ENCODE assay signal across 9 mouse cellular contexts in genomic region chr3:69861789-69862395, GRCm38 (mm10). TPM values are rescaled to one million over a fixed set of nuclear protein-coding genes. Genes with fewer than 3 reads are reported as not detected.
DNase-seq lines count a peak whose midpoint lies in the region; ATAC-seq and TF ChIP-seq lines count a peak whose summit lies in the region.
"Had no signal": no experiment of that assay in that cellular context is flagged by ENCODE, and none has a peak within 500 bp of the region (broad histone marks: within the 10 kb centered on the region; RNA-seq: fewer than 3 reads in every experiment).

No protein-coding gene starts in this region.

- no peaks in the 10 kb centered on the region for H3K27me3 ChIP-seq in cerebellum, adult 2 months (ENCODE audit: control insufficient read depth, insufficient read depth, low read length)
- peaks cover 8% of the 10 kb centered on the region; the same call in 1 of the 2 replicates for H3K27me3 ChIP-seq in liver, postnatal 0 days (ENCODE audit: insufficient read depth, low read length)

- TF ChIP-seq EP300 in liver, postnatal 0 days (IDR thresholded peaks at IDR 0.05; ENCODE audit: low read depth), result no peak

- no peaks in the 10 kb centered on the region for H3K4me1 ChIP-seq in cerebellum, adult 2 months (ENCODE audit: control insufficient read depth, insufficient read depth, low read length)
- H3K4me1 ChIP-seq in liver, postnatal 0 days (ENCODE audit: insufficient read depth), result no peaks in the 10 kb centered on the region

- TF ChIP-seq CTCF in cerebellum, adult 2 months (IDR thresholded peaks at IDR 0.05; ENCODE audit: borderline replicate concordance, insufficient read depth, low read depth, low read length), result no peak
- no peak for TF ChIP-seq CTCF in liver, postnatal 0 days (IDR thresholded peaks at IDR 0.05; ENCODE audit: low read depth)

- no peak for TF ChIP-seq POLR2A in cerebellum, adult 2 months (IDR thresholded peaks at IDR 0.05; ENCODE audit: borderline replicate concordance, insufficient read depth, low read length)

- H3K4me3 ChIP-seq in cerebellum, adult 2 months (replicated peaks; ENCODE audit: insufficient read depth, low read depth, low read length), result peak overlapping the region; percentile 89
- H3K4me3 ChIP-seq in liver, postnatal 0 days (ENCODE audit: low read depth, low read length), result no peak overlapping the region

- H3K27ac ChIP-seq in cerebellum, adult 2 months (ENCODE audit: insufficient read depth, low read length), result peak overlapping the region; percentile 91
- no peak overlapping the region for H3K27ac ChIP-seq in liver, postnatal 0 days (ENCODE audit: low read depth)

- WGBS in cerebellum, adult 2 months, result 23% methylated on average over 9 of the region's 9 CpGs
- WGBS in liver, postnatal 0 days (ENCODE audit: insufficient replicate concordance), result 31% methylated on average over 9 of the region's 9 CpGs

- peak; percentile 55 for DNase-seq in cerebellum, adult 11-12 months
- DNase-seq in cerebellum, adult 2 months, result peak; percentile 43 to 45
- no peak for DNase-seq in liver, postnatal 0 days
- no peak for DNase-seq in layer of hippocampus, adult 11-12 months (ENCODE audit: low spot score)
- no peak for DNase-seq in adrenal gland, postnatal 10 days
- DNase-seq in left cerebral cortex, adult 8-10 months (ENCODE audit: low spot score in 2 of 2), result no peak
- DNase-seq: kidney, adult 11 months had no signal

- H3K9ac ChIP-seq in liver, postnatal 0 days (replicated peaks), result no peak overlapping the region

- no peaks in the 10 kb centered on the region for H3K9me3 ChIP-seq in liver, postnatal 0 days (ENCODE audit: low read length)

- no peaks in the 10 kb centered on the region for H3K36me3 ChIP-seq in liver, postnatal 0 days (replicated peaks; ENCODE audit: insufficient read depth, low read length)

- peak overlapping the region; percentile 76; the same call in 1 of the 2 replicates for H3K4me2 ChIP-seq in liver, postnatal 0 days (ENCODE audit: low read depth, low read length)

- ATAC-seq in cerebellum, adult (ENCODE audit: insufficient number of reproducible peaks, low FRiP score, low TSS enrichment), result no peak
- peak; percentile 20; the same call in 1 of the 2 replicates for ATAC-seq in granulocyte monocyte progenitor cell, adult 5-6 weeks (replicated peaks; ENCODE audit: poor library complexity, severe bottlenecking)
- no peak for ATAC-seq in liver, postnatal 0 days

RNA-seq across cellular contexts. Expression of gene Sptssb, which starts 2.2 kb away (rescaled TPM):
- 31.7 and 36.1 TPM in 2 replicates for polyA plus RNA-seq in cerebellum, adult 2 months (2012; rRNA removed)
- not detected in 2 replicates for total RNA-seq in granulocyte monocyte progenitor cell, adult 5-6 weeks (2014; fragmentation: Nextera tagmentation)
- total RNA-seq in granulocyte monocyte progenitor cell, adult 5-6 weeks (2017), result not detected in 2 replicates
- 0.22 and 0.38 TPM in 2 replicates for polyA plus RNA-seq in liver, postnatal 0 days (2015; fragmentation: Nextera tagmentation; extraction: Ambion mirVana)
- not detected for total RNA-seq in adrenal gland, postnatal 10 days (2021)
- total RNA-seq in left cerebral cortex, adult 8-10 months (2022), result 1 to 10 TPM; 4.3 to 5.2 (median 4.9) TPM

Comparison
In these comparisons a context has a peak if more than half of its experiments do, and no peak if none do; other contexts are left out.
1. DNase-seq: peak in cerebellum, adult 11-12 months (single experiment) and cerebellum, adult 2 months (2 of 2); none in liver, postnatal 0 days (single experiment), layer of hippocampus, adult 11-12 months (single experiment), adrenal gland, postnatal 10 days (single experiment) and left cerebral cortex, adult 8-10 months (0 of 2).
2. RNA of gene Sptssb, which starts 2.2 kb away (total RNA-seq): 4.3 to 5.2 TPM in left cerebral cortex, adult 8-10 months; not detected in adrenal gland, postnatal 10 days and not detected in granulocyte monocyte progenitor cell, adult 5-6 weeks; every median in the first group is over 4 times any median in the second.